Mouse (Mus musculus) ES-Bruce4 (cell line): ENCODE results near the gene Pxt1.

Source experiments
- CTCF ChIP-seq: IDR thresholded peaks from one replicate; pipeline ENCODE4 v1.8.1; 2011; ENCODE audit warnings: low read depth, low read length
- POLR2A ChIP-seq: IDR thresholded peaks from one replicate; pipeline ENCODE4 v1.8.1; 2011; ENCODE audit warnings: low read length; ENCODE audit not compliant: insufficient read depth

DNA sequence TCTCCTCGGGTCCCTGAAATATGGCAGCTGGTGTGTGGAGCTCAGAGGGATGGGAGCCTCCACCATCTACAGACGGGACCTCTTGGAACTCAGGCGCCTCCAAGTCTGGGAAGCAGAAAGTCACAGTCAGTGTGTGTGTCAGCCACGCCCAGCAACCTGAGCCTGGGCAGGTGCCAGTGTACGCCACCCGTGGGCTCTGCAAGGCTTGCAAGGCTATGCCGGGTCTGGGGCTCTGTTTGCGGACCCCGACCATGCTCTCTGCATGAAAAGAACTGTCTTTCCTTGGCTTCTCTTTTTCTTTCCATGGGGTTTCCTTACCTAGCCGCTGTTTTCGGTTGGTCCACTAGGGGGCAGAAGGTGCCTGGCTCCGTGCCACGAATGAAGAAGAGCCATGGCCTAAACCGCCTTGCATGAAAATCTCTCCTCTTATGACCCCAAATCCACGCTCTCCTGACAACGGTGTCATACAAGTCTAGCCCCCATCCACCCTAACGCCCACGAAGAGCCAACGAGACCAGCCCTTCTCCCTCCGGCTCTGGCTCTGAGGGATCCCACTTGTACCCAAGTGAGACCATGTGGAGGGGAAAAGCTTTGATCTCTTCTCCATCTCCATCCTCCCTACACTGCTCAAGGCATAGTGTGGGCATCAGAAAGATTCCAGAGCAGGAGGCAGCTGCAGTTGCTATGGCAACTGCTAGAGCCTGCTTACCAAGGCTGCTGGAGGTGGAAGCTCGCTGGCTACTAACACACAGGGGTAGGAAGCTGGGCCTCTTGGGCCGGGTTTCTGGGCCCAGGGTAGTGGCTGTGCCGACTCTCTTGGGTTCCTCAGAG is 38.9 kb downstream of the Pxt1 start:
- TF ChIP-seq CTCF (peak; percentile 81), POLR2A (no peak)
